Mouse (Mus musculus): ENCODE measurements at regions not wholly inside any gene's neighbourhood (a gene's known extent, or its start where the extent isn't known, plus 50 kb on each side); places are given as distances from the start of the nearest gene placed in this dataset.
A peak's percentile ranks its signal among the peaks of the same experiment; 100 is the strongest.

- DNase-seq (ENCODE audit: low read depth, low spot score) = no peak
Observed at GRCm38 (mm10) chr11:89932231-89932865, 70.3 kb downstream of the Pctp start.

- DNase-seq (ENCODE audit: low read depth, low spot score) = no peak
Observed at GRCm38 (mm10) chr11:89929115-89929988, 73.3 kb downstream of the Pctp start.

- DNase-seq (ENCODE audit: low read depth, low spot score) = no peak
Observed at GRCm38 (mm10) chr11:89927483-89928156, 75.1 kb downstream of the Pctp start.

- no peak for DNase-seq (ENCODE audit: low read depth, low spot score)
Observed at GRCm38 (mm10) chr11:89922551-89922950, 80.1 kb downstream of the Pctp start.

- DNase-seq (ENCODE audit: low read depth, low spot score) = peak; percentile 13
Observed at GRCm38 (mm10) chr11:89921146-89921545, 81.5 kb downstream of the Pctp start.

- DNase-seq (ENCODE audit: low read depth, low spot score) = no peak
Observed at GRCm38 (mm10) chr11:89915795-89916194, 86.9 kb downstream of the Pctp start.

GRCm38 (mm10) chr11:89914577-89914976 lies 88.1 kb downstream of the Pctp start:
- DNase-seq (ENCODE audit: low read depth, low spot score) = no peak

GRCm38 (mm10) chr11:89901241-89901740 lies 101.4 kb downstream of the Pctp start:
- DNase-seq (ENCODE audit: low read depth, low spot score) = no peak

- no peak for DNase-seq (ENCODE audit: low read depth, low spot score)
Observed at GRCm38 (mm10) chr11:89898516-89898915, 104.2 kb downstream of the Pctp start.

GRCm38 (mm10) chr11:89896854-89897253 lies 105.8 kb downstream of the Pctp start:
- DNase-seq (ENCODE audit: low read depth, low spot score) = no peak

- no peak for DNase-seq (ENCODE audit: low read depth, low spot score)
Observed at GRCm38 (mm10) chr11:89871587-89871986, 94.1 kb upstream of the Ankfn1 start.

- no peak for DNase-seq (ENCODE audit: low read depth, low spot score)
Observed at GRCm38 (mm10) chr11:89867575-89867974, 90.1 kb upstream of the Ankfn1 start.

- DNase-seq (ENCODE audit: low read depth, low spot score) = no peak
Observed at GRCm38 (mm10) chr11:89856184-89856769, 78.8 kb upstream of the Ankfn1 start.

GRCm38 (mm10) chr11:89841853-89842252 lies 64.4 kb upstream of the Ankfn1 start:
- DNase-seq (ENCODE audit: low read depth, low spot score) = no peak

- DNase-seq (ENCODE audit: low read depth, low spot score) = no peak
Observed at GRCm38 (mm10) chr11:89839671-89840327, 62.3 kb upstream of the Ankfn1 start.

GRCm38 (mm10) chr11:89837995-89838394 lies 60.5 kb upstream of the Ankfn1 start:
- DNase-seq (ENCODE audit: low read depth, low spot score) = no peak

GRCm38 (mm10) chr11:89836897-89837296 lies 59.4 kb upstream of the Ankfn1 start:
- DNase-seq (ENCODE audit: low read depth, low spot score) = no peak

- DNase-seq (ENCODE audit: low read depth, low spot score) = no peak
Observed at GRCm38 (mm10) chr11:89834068-89834467, 56.6 kb upstream of the Ankfn1 start.

- no peak for DNase-seq (ENCODE audit: low read depth, low spot score)
Observed at GRCm38 (mm10) chr11:89831577-89832110, 54.2 kb upstream of the Ankfn1 start.

Data from retina, postnatal 7 days (tissue).